Comparison of ENCODE assay signal across 20 mouse cellular contexts in the genomic region with DNA sequence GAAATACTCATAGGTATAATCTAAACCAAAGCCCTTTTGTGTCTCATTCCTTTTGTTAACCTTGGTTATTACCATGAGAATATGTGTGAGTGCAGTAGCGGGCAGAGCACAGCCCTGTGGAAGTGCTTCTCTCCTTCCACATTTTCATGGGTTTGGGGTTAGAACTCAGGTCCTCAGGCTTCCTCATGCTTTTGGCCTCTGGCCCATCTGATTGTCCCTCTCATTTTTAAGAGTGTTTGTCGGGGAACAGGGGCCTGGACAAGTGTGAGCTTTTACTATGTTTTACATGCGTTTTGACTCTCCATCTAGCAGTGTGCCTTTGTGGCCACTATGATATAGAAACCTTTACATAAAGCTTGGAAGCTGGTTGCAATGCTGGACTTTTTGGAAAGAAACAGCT.
DNase-seq lines count a peak whose midpoint lies in the region; ATAC-seq and TF ChIP-seq lines count a peak whose summit lies in the region.
"Had no signal": no experiment of that assay in that cellular context is flagged by ENCODE, and none has a peak within 500 bp of the region (broad histone marks: within the 10 kb centered on the region; RNA-seq: fewer than 3 reads in every experiment).

No protein-coding gene starts in this region.

- no peak for DNase-seq in embryonic facial prominence, embryonic 10.5 days (ENCODE audit: low spot score)
- no peak for DNase-seq in intestine, embryonic 14.5 days (ENCODE audit: low spot score)
- DNase-seq in lung, embryonic 14.5 days: peak; percentile 43
- DNase-seq in lung, adult 18-20 months: no peak
- peak; percentile 74 for DNase-seq in MEL (ENCODE audit: low read depth, low spot score)
- no peak for DNase-seq in cerebellum, postnatal 10 days
- DNase-seq: adrenal gland, adult 8-10 months; adrenal gland, postnatal 36 days; B cell, adult 2 months; cerebellum, adult 2 months; cerebellum, postnatal 14 days; gastrocnemius, postnatal 14 days had no signal

- ATAC-seq in embryonic facial prominence, embryonic 13.5 days (ENCODE audit: insufficient number of reproducible peaks, insufficient read depth, low FRiP score, low TSS enrichment, low read depth): no peak
- ATAC-seq in intestine, embryonic 14.5 days (replicated peaks; ENCODE audit: low FRiP score, low TSS enrichment, low read depth): no peak
- no peak for ATAC-seq in intestine, embryonic 15.5 days
- no peak for ATAC-seq in lung, embryonic 14.5 days (ENCODE audit: insufficient read depth)
- ATAC-seq: CD4-positive, CD25-positive, alpha-beta regulatory T cell, adult 4 months; forebrain, embryonic 14.5 days; Patski had no signal

- H3K4me1 ChIP-seq in embryonic facial prominence, embryonic 13.5 days: 0 out of 2 replicates have a peak, but pooled peaks cover 4% of the 10 kb centered on the region
- no peaks in the 10 kb centered on the region for H3K4me1 ChIP-seq in embryonic facial prominence, embryonic 10.5 days
- H3K4me1 ChIP-seq in intestine, embryonic 14.5 days (replicated peaks; ENCODE audit: control insufficient read depth, insufficient read depth, low read length): no peaks in the 10 kb centered on the region; the same call in 1 of the 2 replicates
- H3K4me1 ChIP-seq in intestine, embryonic 15.5 days (replicated peaks): no peaks in the 10 kb centered on the region
- no peaks in the 10 kb centered on the region for H3K4me1 ChIP-seq in lung, embryonic 14.5 days (ENCODE audit: insufficient read depth)
- H3K4me1 ChIP-seq in MEL (ENCODE audit: control insufficient read depth in 1 of 2, insufficient read depth in 2 of 2, low read length in 2 of 2): peaks cover 3 to 5% of the 10 kb centered on the region in 2 experiments; a peak in 3 of 4 replicates
- H3K4me1 ChIP-seq: heart, embryonic 12.5 days had no signal

- 0 out of 2 replicates have a peak overlapping the region, but pooled peaks have one; percentile 11 for H3K27ac ChIP-seq in embryonic facial prominence, embryonic 13.5 days
- H3K27ac ChIP-seq in embryonic facial prominence, embryonic 10.5 days (replicated peaks): no peak overlapping the region
- H3K27ac ChIP-seq in intestine, embryonic 14.5 days (ENCODE audit: low read depth): peak overlapping the region; percentile 27; the same call in 1 of the 2 replicates
- no peak overlapping the region for H3K27ac ChIP-seq in intestine, embryonic 15.5 days
- no peak overlapping the region for H3K27ac ChIP-seq in lung, embryonic 14.5 days (ENCODE audit: low read depth)
- no peak overlapping the region for H3K27ac ChIP-seq in MEL (ENCODE audit: control insufficient read depth, low read depth, low read length)
- H3K27ac ChIP-seq: hindbrain, embryonic 15.5 days had no signal

- H3K9me3 ChIP-seq in embryonic facial prominence, embryonic 13.5 days: no peaks in the 10 kb centered on the region
- no peaks in the 10 kb centered on the region for H3K9me3 ChIP-seq in embryonic facial prominence, embryonic 10.5 days
- no peaks in the 10 kb centered on the region for H3K9me3 ChIP-seq in intestine, embryonic 14.5 days (ENCODE audit: control insufficient read depth, low read length)
- H3K9me3 ChIP-seq in intestine, embryonic 15.5 days: no peaks in the 10 kb centered on the region
- H3K9me3 ChIP-seq in lung, embryonic 14.5 days (ENCODE audit: low read depth, low read length): no peaks in the 10 kb centered on the region
- no peaks in the 10 kb centered on the region for H3K9me3 ChIP-seq in MEL (replicated peaks; ENCODE audit: insufficient read depth, low read length)
- H3K9me3 ChIP-seq: G1E; heart, embryonic 12.5 days; hindbrain, embryonic 15.5 days had no signal

- no peaks in the 10 kb centered on the region for H3K79me2 ChIP-seq in MEL (ENCODE audit: control insufficient read depth, insufficient read depth, low read length, poor library complexity)

- WGBS in embryonic facial prominence, embryonic 13.5 days: 75% methylated on average over 3 of the region's 3 CpGs
- 77% methylated on average over 3 of the region's 3 CpGs for WGBS in embryonic facial prominence, embryonic 10.5 days
- WGBS in intestine, embryonic 14.5 days: 78% methylated on average over 3 of the region's 3 CpGs
- WGBS in intestine, embryonic 15.5 days: 71% methylated on average over 3 of the region's 3 CpGs
- WGBS in lung, embryonic 14.5 days: 60% methylated on average over 3 of the region's 3 CpGs

- peak in 1 of 2 experiments; percentile 35; a peak in 1 of 4 replicates for TF ChIP-seq EP300 in MEL (IDR thresholded peaks at IDR 0.05; ENCODE audit: low read depth in 1 of 2, low read length in 2 of 2)

- H3K4me3 ChIP-seq in embryonic facial prominence, embryonic 13.5 days: no peak overlapping the region
- H3K4me3 ChIP-seq in embryonic facial prominence, embryonic 10.5 days: no peak overlapping the region
- no peak overlapping the region for H3K4me3 ChIP-seq in intestine, embryonic 14.5 days (ENCODE audit: low read depth, low read length)
- H3K4me3 ChIP-seq in intestine, embryonic 15.5 days (replicated peaks): no peak overlapping the region
- H3K4me3 ChIP-seq in lung, embryonic 14.5 days (ENCODE audit: low read depth, low read length): no peak overlapping the region
- no peak overlapping the region for H3K4me3 ChIP-seq in MEL (ENCODE audit: control insufficient read depth in 1 of 2, insufficient read depth in 1 of 2, low read depth in 2 of 2, low read length in 2 of 2)
- H3K4me3 ChIP-seq: heart, embryonic 12.5 days; hindbrain, embryonic 15.5 days had no signal

- no peak for TF ChIP-seq CTCF in lung, embryonic 14.5 days (IDR thresholded peaks at IDR 0.05; ENCODE audit: low read depth)
- no peak for TF ChIP-seq CTCF in MEL (IDR thresholded peaks at IDR 0.05 in 2 of 3, conservative IDR thresholded peaks at IDR 0.05 in 1 of 3; ENCODE audit: control insufficient read depth in 1 of 3, insufficient read depth in 1 of 3, low read depth in 2 of 3, low read length in 3 of 3, poor library complexity in 1 of 3, severe bottlenecking in 1 of 3)

- TF ChIP-seq RAD21 in MEL (IDR thresholded peaks at IDR 0.05; ENCODE audit: low read depth, low read length): no peak

- H3K27me3 ChIP-seq in embryonic facial prominence, embryonic 13.5 days: no peaks in the 10 kb centered on the region
- H3K27me3 ChIP-seq in embryonic facial prominence, embryonic 10.5 days (replicated peaks; ENCODE audit: low read depth, poor library complexity, severe bottlenecking): no peaks in the 10 kb centered on the region
- no peaks in the 10 kb centered on the region for H3K27me3 ChIP-seq in intestine, embryonic 14.5 days (replicated peaks; ENCODE audit: control insufficient read depth, insufficient read depth, low read length)
- H3K27me3 ChIP-seq in intestine, embryonic 15.5 days (replicated peaks): no peaks in the 10 kb centered on the region
- no peaks in the 10 kb centered on the region for H3K27me3 ChIP-seq in lung, embryonic 14.5 days (ENCODE audit: insufficient read depth, low read length)
- no peaks in the 10 kb centered on the region for H3K27me3 ChIP-seq in MEL (ENCODE audit: control insufficient read depth in 1 of 2, insufficient read depth in 2 of 2, low read length in 2 of 2)
- H3K27me3 ChIP-seq: heart, embryonic 12.5 days; hindbrain, embryonic 15.5 days; Patski had no signal

- no peaks in the 10 kb centered on the region for H3K36me3 ChIP-seq in embryonic facial prominence, embryonic 13.5 days
- H3K36me3 ChIP-seq in embryonic facial prominence, embryonic 10.5 days (replicated peaks): no peaks in the 10 kb centered on the region
- H3K36me3 ChIP-seq in intestine, embryonic 14.5 days (ENCODE audit: control insufficient read depth, insufficient read depth, low read length): no peaks in the 10 kb centered on the region
- H3K36me3 ChIP-seq in intestine, embryonic 15.5 days: no peaks in the 10 kb centered on the region
- no peaks in the 10 kb centered on the region for H3K36me3 ChIP-seq in lung, embryonic 14.5 days (ENCODE audit: insufficient read depth)
- H3K36me3 ChIP-seq in MEL (ENCODE audit: control insufficient read depth in 1 of 2, insufficient read depth in 2 of 2, low read length in 2 of 2): peaks cover 0 to 8% of the 10 kb centered on the region in 2 experiments; a peak in 2 of 4 replicates
- H3K36me3 ChIP-seq: G1E; heart, embryonic 12.5 days; hindbrain, embryonic 15.5 days had no signal

- no peak for TF ChIP-seq POLR2A in MEL (IDR thresholded peaks at IDR 0.05; ENCODE audit: control insufficient read depth in 1 of 2, insufficient read depth in 1 of 2, low read depth in 1 of 2, low read length in 2 of 2, poor library complexity in 1 of 2)

- H3K4me2 ChIP-seq in embryonic facial prominence, embryonic 13.5 days: no peak overlapping the region
- H3K4me2 ChIP-seq in intestine, embryonic 14.5 days (ENCODE audit: low read length): no peak overlapping the region
- H3K4me2 ChIP-seq in intestine, embryonic 15.5 days (replicated peaks): no peak overlapping the region
- H3K4me2 ChIP-seq in lung, embryonic 14.5 days: no peak overlapping the region
- H3K4me2 ChIP-seq: heart, embryonic 12.5 days; hindbrain, embryonic 15.5 days had no signal

- no peak overlapping the region for H3K9ac ChIP-seq in embryonic facial prominence, embryonic 13.5 days
- H3K9ac ChIP-seq in intestine, embryonic 14.5 days (ENCODE audit: low read length): no peak overlapping the region
- no peak overlapping the region for H3K9ac ChIP-seq in intestine, embryonic 15.5 days
- no peak overlapping the region for H3K9ac ChIP-seq in lung, embryonic 14.5 days
- H3K9ac ChIP-seq in MEL (ENCODE audit: control insufficient read depth, low read depth, low read length, poor library complexity, severe bottlenecking): no peak overlapping the region
- H3K9ac ChIP-seq: heart, embryonic 12.5 days; hindbrain, embryonic 15.5 days had no signal

TF ChIP-seq in MEL, 35 proteins besides CTCF, POLR2A, EP300 and RAD21:
- no peak for TF ChIP-seq ZMIZ1 (IDR thresholded peaks at IDR 0.05; ENCODE audit: low read depth, low read length)
- 0 out of 2 replicates have a peak, but pooled peaks have one; percentile 60 for TF ChIP-seq BHLHE40 (IDR thresholded peaks at IDR 0.05; ENCODE audit: borderline replicate concordance, low read depth, low read length)
- TF ChIP-seq SMC3 (IDR thresholded peaks at IDR 0.05; ENCODE audit: low read depth, low read length): no peak
- TF ChIP-seq MAZ (IDR thresholded peaks at IDR 0.05; ENCODE audit: low read depth, low read length): no peak
- peak; percentile 97 for TF ChIP-seq GATA1 (IDR thresholded peaks at IDR 0.05; ENCODE audit: low read depth, low read length)
- no peak for TF ChIP-seq GABPA (IDR thresholded peaks at IDR 0.05; ENCODE audit: low read depth, low read length)
- TF ChIP-seq KAT2A (conservative IDR thresholded peaks at IDR 0.05; ENCODE audit: low read depth, low read length): no peak
- no peak for TF ChIP-seq TCF12 (IDR thresholded peaks at IDR 0.05; ENCODE audit: low read depth, low read length)
- TF ChIP-seq USF1 (IDR thresholded peaks at IDR 0.05; ENCODE audit: low read depth, low read length): no peak

Comparison
In these comparisons a context has a peak if more than half of its experiments do, and no peak if none do; other contexts are left out.
1. H3K27ac ChIP-seq: peak in embryonic facial prominence, embryonic 13.5 days (single experiment) and intestine, embryonic 14.5 days (single experiment); none in embryonic facial prominence, embryonic 10.5 days (single experiment), intestine, embryonic 15.5 days (single experiment), lung, embryonic 14.5 days (single experiment) and MEL (single experiment).
2. DNase-seq: peak in lung, embryonic 14.5 days (single experiment) and MEL (single experiment); none in embryonic facial prominence, embryonic 10.5 days (single experiment), intestine, embryonic 14.5 days (single experiment), lung, adult 18-20 months (0 of 2) and cerebellum, postnatal 10 days (0 of 2).